Mouse (Mus musculus): Measurements from ENCODE around the gene Cldn15. TPM values are rescaled to one million over a fixed set of nuclear protein-coding genes. Genes with fewer than 3 reads are reported as not detected.

Gene Cldn15
- polyA plus RNA-seq, 1 experiment from 2014 or later, result 6.7 TPM

DNA sequence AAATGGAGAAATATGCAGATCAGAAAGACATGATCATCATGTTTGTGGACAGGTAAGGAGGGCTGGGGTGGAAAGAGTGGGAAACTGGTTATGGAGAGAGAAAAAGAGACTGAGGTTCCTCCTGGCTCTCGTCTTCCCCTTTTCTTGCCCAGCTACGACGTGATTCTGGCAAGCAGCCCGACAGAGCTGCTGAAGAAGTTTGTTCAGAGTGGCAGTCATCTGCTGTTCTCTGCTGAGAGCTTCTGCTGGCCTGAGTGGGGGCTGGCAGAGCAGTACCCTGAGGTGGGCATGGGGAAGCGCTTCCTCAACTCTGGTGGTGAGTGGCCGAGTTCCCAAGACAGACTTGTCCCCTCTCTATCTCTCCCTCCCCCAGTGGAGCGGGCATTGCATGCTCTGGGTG lies 22.0 kb downstream of the Cldn15 start:
- Histone ChIP-seq H3K27ac (ENCODE audit: low read depth) (no peak overlapping the region), H3K9ac (replicated peaks) (0 out of 2 replicates have a peak overlapping the region, but pooled peaks have one; percentile 91)
- 42% methylated on average over 6 of the region's 7 CpGs for WGBS (ENCODE audit: insufficient replicate concordance)

DNA sequence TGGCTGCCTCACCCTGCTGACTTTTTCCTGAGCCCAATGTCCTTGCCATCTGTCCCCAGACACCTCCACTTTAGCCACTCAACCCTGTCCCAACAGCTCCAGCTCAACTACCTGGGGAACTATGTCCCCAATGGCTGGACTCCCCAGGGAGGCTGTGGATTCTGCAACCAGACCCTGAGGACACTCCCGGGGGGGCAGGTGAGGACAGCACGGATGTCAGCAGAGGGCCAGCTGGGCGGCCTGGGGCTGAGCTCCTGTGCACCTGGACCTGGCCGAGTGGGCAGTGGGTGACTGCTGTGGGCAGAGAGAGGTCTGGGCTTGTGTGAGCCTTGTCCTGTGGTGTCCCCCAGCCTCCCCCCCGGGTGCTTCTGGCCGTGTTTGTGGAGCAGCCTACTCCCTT lies 23.4 kb downstream of the Cldn15 start:
- Histone ChIP-seq H3K4me2 (ENCODE audit: low read depth, low read length) (no peak overlapping the region), H3K36me3 (replicated peaks; ENCODE audit: insufficient read depth, low read length) (peaks cover 32% of the 10 kb centered on the region), H3K4me1 (ENCODE audit: insufficient read depth) (peaks cover 16% of the 10 kb centered on the region), H3K27me3 (ENCODE audit: insufficient read depth, low read length) (no peaks in the 10 kb centered on the region), H3K9me3 (ENCODE audit: low read length) (no peaks in the 10 kb centered on the region), H3K27ac (ENCODE audit: low read depth) (no peak overlapping the region), H3K4me3 (ENCODE audit: low read depth, low read length) (no peak overlapping the region), H3K9ac (replicated peaks) (no peak overlapping the region)
- 81% methylated on average over 6 of the region's 6 CpGs for WGBS (ENCODE audit: insufficient replicate concordance)
- TF ChIP-seq CTCF (IDR thresholded peaks at IDR 0.05; ENCODE audit: low read depth) (no peak), EP300 (IDR thresholded peaks at IDR 0.05; ENCODE audit: low read depth) (no peak)
- DNase-seq (no peak), ATAC-seq (no peak)

More for the DNA sequence above, 22.0 kb downstream of the Cldn15 start:
- H3K9me3 ChIP-seq (ENCODE audit: low read length), result no peaks in the 10 kb centered on the region
- no peak for TF ChIP-seq EP300 (IDR thresholded peaks at IDR 0.05; ENCODE audit: low read depth)
- TF ChIP-seq CTCF (IDR thresholded peaks at IDR 0.05; ENCODE audit: low read depth), result no peak
- DNase-seq (no peak), ATAC-seq (no peak)
- H3K36me3 ChIP-seq (replicated peaks; ENCODE audit: insufficient read depth, low read length), result peaks cover 33% of the 10 kb centered on the region; the same call in 1 of the 2 replicates
- peak overlapping the region; percentile 99 for H3K4me2 ChIP-seq (ENCODE audit: low read depth, low read length)
- no peaks in the 10 kb centered on the region for H3K27me3 ChIP-seq (ENCODE audit: insufficient read depth, low read length)
- peak overlapping the region; percentile 99; the same call in 1 of the 2 replicates for H3K4me3 ChIP-seq (ENCODE audit: low read depth, low read length)
- peaks cover 16% of the 10 kb centered on the region for H3K4me1 ChIP-seq (ENCODE audit: insufficient read depth)

DNA sequence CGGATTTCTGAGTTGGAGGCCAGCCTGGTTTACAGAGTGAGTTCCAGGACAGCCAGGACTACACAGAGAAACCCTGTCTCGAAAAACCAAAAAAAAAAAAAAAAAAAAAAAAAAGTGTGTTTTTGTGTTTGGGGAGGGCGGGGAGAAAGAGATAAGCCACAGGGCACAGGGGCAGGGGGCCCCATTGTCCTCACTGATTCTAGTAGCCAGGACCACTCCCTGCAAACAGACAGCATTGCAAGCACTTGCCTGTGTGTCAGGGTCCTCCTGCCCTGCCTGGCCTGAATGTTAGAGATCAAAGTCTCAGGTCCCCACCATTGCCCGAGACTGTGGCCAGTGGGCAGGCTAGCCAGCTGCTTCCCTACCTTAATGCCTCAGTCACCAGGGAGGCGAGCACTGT lies 33.0 kb downstream of the Cldn15 start:
- no peak for TF ChIP-seq EP300 (IDR thresholded peaks at IDR 0.05; ENCODE audit: low read depth)
- no peak for TF ChIP-seq CTCF (IDR thresholded peaks at IDR 0.05; ENCODE audit: low read depth)
- H3K4me2 ChIP-seq (ENCODE audit: low read depth, low read length), result no peak overlapping the region
- 70% methylated on average over 4 of the region's 5 CpGs for WGBS (ENCODE audit: insufficient replicate concordance)

GRCm38 (mm10) chr5:137000612-137001011 lies 34.2 kb downstream of the Cldn15 start:
- TF ChIP-seq EP300 (IDR thresholded peaks at IDR 0.05; ENCODE audit: low read depth) (no peak), CTCF (IDR thresholded peaks at IDR 0.05; ENCODE audit: low read depth) (no peak)
- no peak overlapping the region for H3K9ac ChIP-seq (replicated peaks)
- no peaks in the 10 kb centered on the region for H3K9me3 ChIP-seq (ENCODE audit: low read length)
- H3K4me2 ChIP-seq (ENCODE audit: low read depth, low read length), result no peak overlapping the region
- WGBS (ENCODE audit: insufficient replicate concordance), result 82% methylated on average over 2 of the region's 2 CpGs
- H3K4me3 ChIP-seq (ENCODE audit: low read depth, low read length), result no peak overlapping the region
- H3K27ac ChIP-seq (ENCODE audit: low read depth), result no peak overlapping the region
- DNase-seq (no peak), ATAC-seq (no peak)
- no peaks in the 10 kb centered on the region for H3K36me3 ChIP-seq (replicated peaks; ENCODE audit: insufficient read depth, low read length)
- no peaks in the 10 kb centered on the region for H3K27me3 ChIP-seq (ENCODE audit: insufficient read depth, low read length)
- H3K4me1 ChIP-seq (ENCODE audit: insufficient read depth), result no peaks in the 10 kb centered on the region

More for the DNA sequence above, 33.0 kb downstream of the Cldn15 start:
- Histone ChIP-seq H3K9me3 (ENCODE audit: low read length) (no peaks in the 10 kb centered on the region), H3K27me3 (ENCODE audit: insufficient read depth, low read length) (no peaks in the 10 kb centered on the region), H3K4me3 (ENCODE audit: low read depth, low read length) (no peak overlapping the region), H3K27ac (ENCODE audit: low read depth) (no peak overlapping the region), H3K9ac (replicated peaks) (no peak overlapping the region), H3K36me3 (replicated peaks; ENCODE audit: insufficient read depth, low read length) (peaks cover 5% of the 10 kb centered on the region), H3K4me1 (ENCODE audit: insufficient read depth) (no peaks in the 10 kb centered on the region)
- no peak for DNase-seq
- ATAC-seq, result no peak

- TF ChIP-seq CTCF (IDR thresholded peaks at IDR 0.05; ENCODE audit: low read depth), result no peak
- TF ChIP-seq EP300 (IDR thresholded peaks at IDR 0.05; ENCODE audit: low read depth), result no peak
- H3K4me1 ChIP-seq (ENCODE audit: insufficient read depth), result no peaks in the 10 kb centered on the region
- H3K9me3 ChIP-seq (ENCODE audit: low read length), result no peaks in the 10 kb centered on the region
- no peak overlapping the region for H3K27ac ChIP-seq (ENCODE audit: low read depth)
- WGBS (ENCODE audit: insufficient replicate concordance), result 41% methylated on average over 8 of the region's 8 CpGs
- no peaks in the 10 kb centered on the region for H3K36me3 ChIP-seq (replicated peaks; ENCODE audit: insufficient read depth, low read length)
- no peak overlapping the region for H3K4me2 ChIP-seq (ENCODE audit: low read depth, low read length)
- H3K27me3 ChIP-seq (ENCODE audit: insufficient read depth, low read length), result 0 out of 2 replicates have a peak, but pooled peaks cover 3% of the 10 kb centered on the region
- no peak overlapping the region for H3K9ac ChIP-seq (replicated peaks)
- no peak overlapping the region for H3K4me3 ChIP-seq (ENCODE audit: low read depth, low read length)
- DNase-seq (no peak), ATAC-seq (no peak)
Measured at GRCm38 (mm10) chr5:137007276-137007675, 40.9 kb downstream of the Cldn15 start.

DNA sequence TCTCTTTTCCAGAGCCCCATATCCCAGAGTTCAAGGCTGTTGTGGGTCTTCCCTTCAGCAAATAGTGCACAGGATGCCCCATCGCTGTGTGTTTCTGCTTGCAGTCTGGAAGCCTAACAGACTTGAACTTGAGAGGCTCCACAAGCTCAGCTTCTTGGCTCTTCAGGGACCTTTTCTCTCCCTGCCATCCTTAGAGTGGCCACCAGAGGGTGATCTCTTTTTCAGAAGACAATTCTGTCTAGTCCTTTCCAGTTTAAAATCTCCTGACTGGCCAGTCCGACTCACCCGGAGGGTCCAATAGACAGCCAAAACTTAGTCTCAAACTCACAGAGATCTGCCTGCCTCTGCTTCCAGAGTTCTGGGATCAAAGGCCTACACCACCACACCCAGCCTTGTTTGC lies 43.6 kb downstream of the Cldn15 start:
- Histone ChIP-seq H3K36me3 (replicated peaks; ENCODE audit: insufficient read depth, low read length) (no peaks in the 10 kb centered on the region), H3K27ac (ENCODE audit: low read depth) (no peak overlapping the region), H3K9ac (replicated peaks) (no peak overlapping the region), H3K4me3 (ENCODE audit: low read depth, low read length) (no peak overlapping the region), H3K27me3 (ENCODE audit: insufficient read depth, low read length) (0 out of 2 replicates have a peak, but pooled peaks cover 3% of the 10 kb centered on the region), H3K4me1 (ENCODE audit: insufficient read depth) (no peaks in the 10 kb centered on the region), H3K9me3 (ENCODE audit: low read length) (no peaks in the 10 kb centered on the region), H3K4me2 (ENCODE audit: low read depth, low read length) (no peak overlapping the region)
- WGBS (ENCODE audit: insufficient replicate concordance), result 30% methylated on average over 3 of the region's 3 CpGs
- ATAC-seq (no peak), DNase-seq (peak; percentile 52)
- TF ChIP-seq EP300 (IDR thresholded peaks at IDR 0.05; ENCODE audit: low read depth) (no peak), CTCF (IDR thresholded peaks at IDR 0.05; ENCODE audit: low read depth) (peak; percentile 65)

Data from liver, postnatal 0 days (tissue).